Mouse (Mus musculus): ENCODE results near the gene Perm1. TPM values are rescaled to one million over a fixed set of nuclear protein-coding genes. Genes with fewer than 3 reads are reported as not detected.

Perm1 gene
- 57.5 and 68.3 TPM in 2 replicates for total RNA-seq (2014; rRNA removed; ENCODE audit: low replicate concordance)
- 35.9 and 42.9 TPM in 2 replicates for polyA plus RNA-seq (2015; fragmentation: Nextera tagmentation; extraction: Ambion mirVana)

DNA sequence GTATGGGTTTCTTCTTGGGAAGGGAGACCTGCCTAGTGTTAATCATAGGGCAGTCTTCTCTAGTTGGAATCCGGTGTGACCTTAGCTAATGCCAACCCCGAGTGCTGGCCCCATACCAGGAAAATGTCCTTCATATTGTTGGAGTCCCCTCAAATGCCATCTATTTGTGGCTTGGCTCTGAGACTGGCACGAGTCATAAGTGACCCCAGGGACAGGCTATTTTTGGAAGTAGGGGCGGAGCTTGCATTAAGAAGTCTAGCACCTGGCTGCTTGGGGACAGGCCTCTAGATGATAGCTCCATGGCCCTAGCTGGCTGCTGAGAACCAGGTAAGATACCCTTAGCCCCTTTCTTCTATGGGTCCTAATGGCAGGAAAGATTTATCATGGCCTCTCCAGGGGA is at the start of gene Perm1:
TSS of gene Perm1 (plus strand) at position 220 of the 400 bp plus-strand sequence.
- H3K4me1 ChIP-seq (ENCODE audit: control insufficient read depth, insufficient read depth), result peaks cover 24% of the 10 kb centered on the region
- ATAC-seq (ENCODE audit: insufficient read depth, low read depth), result peak; percentile 93
- no peaks in the 10 kb centered on the region for H3K9me3 ChIP-seq (replicated peaks; ENCODE audit: control insufficient read depth, low read length)
- peak within 1 kb of the TSS; percentile 45 for H3K4me3 ChIP-seq (ENCODE audit: low read depth, low read length)
- TF ChIP-seq CTCF (IDR thresholded peaks at IDR 0.05; ENCODE audit: low read depth) (no peak), EP300 (IDR thresholded peaks at IDR 0.05; ENCODE audit: low read depth) (peak; percentile 97)
- H3K9ac ChIP-seq (replicated peaks; ENCODE audit: low read depth, low read length), result peak within 1 kb of the TSS; percentile 58
- peak; percentile 96 for DNase-seq (ENCODE audit: low spot score)
- 0 out of 2 replicates have a peak, but pooled peaks cover 10% of the 10 kb centered on the region for H3K36me3 ChIP-seq (replicated peaks; ENCODE audit: control insufficient read depth, insufficient read depth, low read length)
- WGBS, result 24% methylated on average over 4 of the region's 4 CpGs
- no peaks in the 10 kb centered on the region for H3K27me3 ChIP-seq (ENCODE audit: control insufficient read depth, insufficient read depth, low read length)
- peak within 1 kb of the TSS; percentile 94 for H3K27ac ChIP-seq (ENCODE audit: low read depth)
- H3K4me2 ChIP-seq (ENCODE audit: low read depth, low read length), result peak within 1 kb of the TSS; percentile 67

DNA sequence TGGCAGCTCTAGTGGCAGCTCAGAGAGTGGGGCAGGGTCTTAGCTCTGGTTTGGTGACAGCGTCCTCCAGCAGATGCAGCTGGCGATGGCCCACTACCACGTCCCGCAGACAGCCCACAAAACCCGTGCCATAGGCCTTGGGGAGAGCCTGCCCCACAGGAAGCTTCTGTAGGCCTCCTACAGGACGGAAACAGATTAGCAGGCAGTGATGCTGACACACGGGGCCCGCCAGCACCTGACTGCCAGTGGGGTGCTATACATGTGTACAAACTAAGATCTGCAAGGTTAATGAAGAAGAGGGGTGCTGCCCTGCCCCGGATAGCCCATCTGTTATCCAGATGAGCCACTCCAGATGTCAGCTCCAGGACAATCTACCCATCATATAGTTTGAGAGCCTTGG is 49.2 kb upstream of the Perm1 start:
- Histone ChIP-seq H3K4me1 (ENCODE audit: control insufficient read depth, insufficient read depth) (no peaks in the 10 kb centered on the region), H3K9me3 (replicated peaks; ENCODE audit: control insufficient read depth, low read length) (peaks cover 11% of the 10 kb centered on the region; the same call in 1 of the 2 replicates), H3K4me3 (ENCODE audit: low read depth, low read length) (no peak overlapping the region), H3K9ac (replicated peaks; ENCODE audit: low read depth, low read length) (no peak overlapping the region), H3K27me3 (ENCODE audit: control insufficient read depth, insufficient read depth, low read length) (no peaks in the 10 kb centered on the region), H3K4me2 (ENCODE audit: low read depth, low read length) (no peak overlapping the region), H3K27ac (ENCODE audit: low read depth) (no peak overlapping the region), H3K36me3 (replicated peaks; ENCODE audit: control insufficient read depth, insufficient read depth, low read length) (peaks cover 91% of the 10 kb centered on the region)
- ATAC-seq (ENCODE audit: insufficient read depth, low read depth) (no peak), DNase-seq (ENCODE audit: low spot score) (no peak)
- no peak for TF ChIP-seq EP300 (IDR thresholded peaks at IDR 0.05; ENCODE audit: low read depth)
- TF ChIP-seq CTCF (IDR thresholded peaks at IDR 0.05; ENCODE audit: low read depth), result peak; percentile 13
- WGBS, result 82% methylated on average over 9 of the region's 9 CpGs

DNA sequence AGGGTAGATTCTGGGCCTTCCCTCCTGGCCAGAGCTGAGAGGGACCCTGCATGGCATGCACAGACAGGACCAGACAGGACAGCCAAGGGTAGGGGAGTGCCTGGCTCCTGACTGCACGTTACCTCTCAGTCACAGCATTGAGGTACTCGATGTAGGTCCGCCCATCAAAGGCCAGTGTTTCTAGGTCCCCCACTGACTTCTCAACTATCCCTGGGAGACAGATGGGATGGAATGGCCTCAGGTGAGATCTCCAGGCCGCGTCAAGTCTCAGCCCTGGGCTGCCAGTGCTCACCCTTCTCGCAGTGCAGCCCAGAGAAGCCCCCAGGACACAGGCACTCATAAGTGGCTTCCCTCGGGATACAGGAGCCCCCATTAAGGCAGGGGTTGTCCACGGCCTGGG is 47.1 kb upstream of the Perm1 start:
- no peak for TF ChIP-seq CTCF (IDR thresholded peaks at IDR 0.05; ENCODE audit: low read depth)
- TF ChIP-seq EP300 (IDR thresholded peaks at IDR 0.05; ENCODE audit: low read depth), result no peak
- Histone ChIP-seq H3K4me1 (ENCODE audit: control insufficient read depth, insufficient read depth) (no peaks in the 10 kb centered on the region), H3K4me3 (ENCODE audit: low read depth, low read length) (no peak overlapping the region), H3K27ac (ENCODE audit: low read depth) (no peak overlapping the region), H3K9ac (replicated peaks; ENCODE audit: low read depth, low read length) (no peak overlapping the region), H3K9me3 (replicated peaks; ENCODE audit: control insufficient read depth, low read length) (no peaks in the 10 kb centered on the region), H3K27me3 (ENCODE audit: control insufficient read depth, insufficient read depth, low read length) (no peaks in the 10 kb centered on the region), H3K36me3 (replicated peaks; ENCODE audit: control insufficient read depth, insufficient read depth, low read length) (peaks cover 99% of the 10 kb centered on the region), H3K4me2 (ENCODE audit: low read depth, low read length) (no peak overlapping the region)
- ATAC-seq (ENCODE audit: insufficient read depth, low read depth) (no peak), DNase-seq (ENCODE audit: low spot score) (no peak)
- 91% methylated on average over 8 of the region's 8 CpGs for WGBS

DNA sequence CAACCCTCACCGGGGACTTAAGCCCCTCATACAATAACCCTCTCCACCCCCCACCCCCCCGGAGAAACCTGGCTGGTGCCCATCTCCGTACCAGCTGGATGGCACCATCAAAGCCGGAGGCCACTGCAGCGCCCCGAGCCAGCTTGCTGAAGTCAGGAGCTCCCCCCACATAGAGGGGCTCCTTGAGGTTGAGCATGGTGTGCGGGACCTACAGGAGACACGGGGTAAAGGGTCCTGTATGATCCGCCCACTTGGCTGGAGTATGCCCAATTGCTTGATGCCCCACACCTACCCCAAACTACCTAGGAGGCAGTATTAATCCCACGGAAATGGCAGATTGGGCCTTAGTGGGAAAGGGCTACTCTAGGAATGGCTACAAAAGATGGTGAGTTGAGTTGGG is 46.5 kb upstream of the Perm1 start:
- no peak for DNase-seq (ENCODE audit: low spot score)
- Histone ChIP-seq H3K4me2 (ENCODE audit: low read depth, low read length) (no peak overlapping the region), H3K9me3 (replicated peaks; ENCODE audit: control insufficient read depth, low read length) (no peaks in the 10 kb centered on the region), H3K4me3 (ENCODE audit: low read depth, low read length) (no peak overlapping the region), H3K36me3 (replicated peaks; ENCODE audit: control insufficient read depth, insufficient read depth, low read length) (peaks cover 99% of the 10 kb centered on the region), H3K27me3 (ENCODE audit: control insufficient read depth, insufficient read depth, low read length) (no peaks in the 10 kb centered on the region), H3K9ac (replicated peaks; ENCODE audit: low read depth, low read length) (no peak overlapping the region), H3K4me1 (ENCODE audit: control insufficient read depth, insufficient read depth) (no peaks in the 10 kb centered on the region), H3K27ac (ENCODE audit: low read depth) (no peak overlapping the region)
- no peak for TF ChIP-seq EP300 (IDR thresholded peaks at IDR 0.05; ENCODE audit: low read depth)
- TF ChIP-seq CTCF (IDR thresholded peaks at IDR 0.05; ENCODE audit: low read depth), result no peak
- ATAC-seq (ENCODE audit: insufficient read depth, low read depth), result no peak
- WGBS, result 91% methylated on average over 10 of the region's 10 CpGs

DNA sequence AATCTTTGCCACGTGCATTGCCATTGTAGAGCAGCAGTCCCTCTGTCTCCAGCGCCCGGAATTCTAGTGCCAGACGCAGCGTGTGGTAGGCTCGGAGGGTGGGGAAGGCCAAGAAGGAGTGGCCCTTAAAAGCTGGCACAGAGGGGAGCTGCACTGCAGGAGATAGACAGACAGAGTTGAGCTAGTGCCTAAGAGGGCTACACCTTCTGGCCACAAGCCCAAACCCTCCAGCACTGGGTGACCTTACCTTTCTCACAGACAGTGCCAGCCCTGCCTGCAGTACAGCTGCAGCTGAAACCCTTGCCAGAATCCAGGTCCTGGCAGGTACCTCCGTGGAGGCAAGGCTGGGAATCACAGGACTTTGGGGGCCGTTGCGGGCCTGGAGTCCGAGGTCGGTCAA is 43.8 kb upstream of the Perm1 start:
- WGBS, result 83% methylated on average over 11 of the region's 11 CpGs
- ATAC-seq (ENCODE audit: insufficient read depth, low read depth) (peak; percentile 52), DNase-seq (ENCODE audit: low spot score) (no peak)
- no peak overlapping the region for H3K9ac ChIP-seq (replicated peaks; ENCODE audit: low read depth, low read length)
- H3K4me2 ChIP-seq (ENCODE audit: low read depth, low read length), result no peak overlapping the region
- H3K27ac ChIP-seq (ENCODE audit: low read depth), result no peak overlapping the region
- TF ChIP-seq CTCF (IDR thresholded peaks at IDR 0.05; ENCODE audit: low read depth) (no peak), EP300 (IDR thresholded peaks at IDR 0.05; ENCODE audit: low read depth) (no peak)
- H3K27me3 ChIP-seq (ENCODE audit: control insufficient read depth, insufficient read depth, low read length), result no peaks in the 10 kb centered on the region
- peaks cover 99% of the 10 kb centered on the region for H3K36me3 ChIP-seq (replicated peaks; ENCODE audit: control insufficient read depth, insufficient read depth, low read length)
- no peak overlapping the region for H3K4me3 ChIP-seq (ENCODE audit: low read depth, low read length)
- no peaks in the 10 kb centered on the region for H3K4me1 ChIP-seq (ENCODE audit: control insufficient read depth, insufficient read depth)
- no peaks in the 10 kb centered on the region for H3K9me3 ChIP-seq (replicated peaks; ENCODE audit: control insufficient read depth, low read length)

DNA sequence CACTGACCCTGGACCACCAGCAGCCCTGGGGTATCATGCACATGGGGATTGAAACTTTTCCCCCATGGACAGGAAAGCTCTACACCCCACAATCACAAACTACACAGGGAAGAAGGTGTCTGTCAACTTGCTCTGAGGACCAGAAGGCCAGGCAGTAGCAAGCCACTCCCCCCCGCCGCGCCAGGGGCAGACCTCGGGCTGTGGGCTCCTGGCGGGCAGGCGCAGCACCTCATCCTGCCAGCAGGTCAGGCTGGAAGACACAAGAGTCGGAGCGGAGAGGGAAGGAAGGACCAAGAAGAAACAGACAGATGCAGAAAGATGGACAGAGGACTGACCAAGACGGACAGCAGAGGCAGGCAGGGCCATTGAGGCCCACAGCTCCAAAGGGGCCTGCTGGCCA is 38.0 kb upstream of the Perm1 start:
- DNase-seq (ENCODE audit: low spot score) (no peak), ATAC-seq (ENCODE audit: insufficient read depth, low read depth) (no peak)
- H3K4me3 ChIP-seq (ENCODE audit: low read depth, low read length), result no peak overlapping the region
- no peak for TF ChIP-seq EP300 (IDR thresholded peaks at IDR 0.05; ENCODE audit: low read depth)
- TF ChIP-seq CTCF (IDR thresholded peaks at IDR 0.05; ENCODE audit: low read depth), result no peak
- no peak overlapping the region for H3K9ac ChIP-seq (replicated peaks; ENCODE audit: low read depth, low read length)
- no peaks in the 10 kb centered on the region for H3K27me3 ChIP-seq (ENCODE audit: control insufficient read depth, insufficient read depth, low read length)
- no peaks in the 10 kb centered on the region for H3K9me3 ChIP-seq (replicated peaks; ENCODE audit: control insufficient read depth, low read length)
- H3K4me2 ChIP-seq (ENCODE audit: low read depth, low read length), result no peak overlapping the region
- H3K36me3 ChIP-seq (replicated peaks; ENCODE audit: control insufficient read depth, insufficient read depth, low read length), result peaks cover 85% of the 10 kb centered on the region
- WGBS, result 90% methylated on average over 9 of the region's 9 CpGs
- no peaks in the 10 kb centered on the region for H3K4me1 ChIP-seq (ENCODE audit: control insufficient read depth, insufficient read depth)
- H3K27ac ChIP-seq (ENCODE audit: low read depth), result no peak overlapping the region

Data from heart, postnatal 0 days (tissue).